Mouse (Mus musculus) layer of hippocampus, postnatal 14 days (tissue): ENCODE results near the gene Slc13a3. TPM values are rescaled to one million over a fixed set of nuclear protein-coding genes. Genes with fewer than 3 reads are reported as not detected.

Source experiments
- DNase-seq, 2 experiments: peaks; one replicate each; pipeline ENCODE4 v3.0.0; 2021 to 2022; ENCODE audit warnings: low spot score in 2 of 2, mixed read lengths in 1 of 2
- total RNA-seq, 2 experiments: library from RNA; stranded (reverse); gene quantifications; 2 replicates each; pipeline ENCODE4 v1.2.3; 2021

Slc13a3 gene
- total RNA-seq, 2 experiments from 2014 or later = 13.0 to 19.6 TPM

GRCm38 (mm10) chr2:165367868-165368439 lies 105.1 kb downstream of the Slc13a3 start:
- DNase-seq = no peak

GRCm38 (mm10) chr2:165367047-165367520 lies 105.9 kb downstream of the Slc13a3 start:
- DNase-seq = no peak

- peak; percentile 43 to 61 for DNase-seq
These were observed 108.5 kb downstream of the Slc13a3 start for GRCm38 (mm10) chr2:165364334-165365091.

- no peak for DNase-seq
These were observed 109.7 kb downstream of the Slc13a3 start for GRCm38 (mm10) chr2:165363282-165363681.

GRCm38 (mm10) chr2:165360861-165361260 lies 112.2 kb downstream of the Slc13a3 start:
- DNase-seq = peak in 1 of 2 experiments; percentile 54

Other genes starting within 250 kb of the Slc13a3 start
- gene Cdh22, start 238.4 kb downstream of the Slc13a3 start, total RNA-seq = 10 to 100 TPM in 1 of 2 experiments, 1 to 10 TPM in 1; 9.5 to 12.7 TPM
- gene Slc35c2, start 185.4 kb downstream of the Slc13a3 start, total RNA-seq = 10 to 100 TPM; 76.0 to 81.1 TPM
- 100 to 1,000 TPM; 158 to 172 TPM for gene Elmo2, start 146.8 kb downstream of the Slc13a3 start, total RNA-seq
- gene Zfp663, start 104.5 kb downstream of the Slc13a3 start, total RNA-seq = 1 to 10 TPM; 1.2 to 1.3 TPM
- 10 to 100 TPM; 12.6 to 13.4 TPM for gene Zfp334, start 85.0 kb downstream of the Slc13a3 start, total RNA-seq
- not detected for gene Ocstamp, start 72.8 kb downstream of the Slc13a3 start, total RNA-seq
- gene Trp53rka, start 20.1 kb upstream of the Slc13a3 start, total RNA-seq = 10 to 100 TPM; 16.8 to 19.9 TPM
- 1 to 10 TPM; 1.0 to 1.1 TPM for gene Slc2a10, start 30.6 kb upstream of the Slc13a3 start, total RNA-seq
- gene Eya2, start 121.8 kb upstream of the Slc13a3 start, total RNA-seq = 1 to 10 TPM; 3.4 to 5.6 TPM